Mouse (Mus musculus) heart, adult 2 months (tissue): ENCODE data around the gene Coq6. TPM values are rescaled to one million over a fixed set of nuclear protein-coding genes. Genes with fewer than 3 reads are reported as not detected.
A peak's percentile ranks its signal among the peaks of the same experiment; 100 is the strongest.

Source experiments
- DNase-seq, 2 experiments: peaks; one replicate each; pipeline ENCODE4 v3.0.0; 2021
- H3K27ac ChIP-seq: fragments of 200-600 bp; 2 replicates; pipeline ENCODE4 v1.8.1; 2022
- H3K27me3 ChIP-seq: fragments of 200-500 bp; 2 replicates; pipeline ENCODE4 v1.6.1; 2012; ENCODE audit warnings: mild to moderate bottlenecking, low read length, inconsistent platforms, mixed read lengths; ENCODE audit not compliant: control insufficient read depth, insufficient read depth
- H3K36me3 ChIP-seq: fragments of 200-500 bp; 2 replicates; pipeline ENCODE4 v1.6.1; 2012; ENCODE audit warnings: low read length, inconsistent platforms; ENCODE audit not compliant: control insufficient read depth, insufficient read depth
- H3K4me1 ChIP-seq: fragments of 200-500 bp; 2 replicates; pipeline ENCODE4 v1.6.1; 2011; ENCODE audit warnings: low read length; ENCODE audit not compliant: control insufficient read depth, insufficient read depth
- H3K4me3 ChIP-seq: fragments of 200-600 bp; 2 replicates; pipeline ENCODE4 v1.8.1; 2022
- H3K79me2 ChIP-seq: fragments of 200-500 bp; replicated peaks from 2 replicates; pipeline ENCODE4 v1.6.1; 2012; ENCODE audit warnings: mild to moderate bottlenecking, inconsistent platforms, low read length, moderate library complexity, mixed read lengths; ENCODE audit not compliant: control insufficient read depth, insufficient read depth
- H3K9ac ChIP-seq: fragments of 200-500 bp; 2 replicates; pipeline ENCODE4 v1.6.1; 2012; ENCODE audit warnings: low read depth, mild to moderate bottlenecking, control low read depth, inconsistent platforms, low read length, mixed read lengths
- CTCF ChIP-seq: fragments of 200-600 bp; IDR thresholded peaks from 2 replicates; pipeline ENCODE4 v1.8.1; 2022; ENCODE audit warnings: antibody characterized with exemption, mild to moderate bottlenecking, moderate library complexity
- EP300 ChIP-seq: fragments of 200-500 bp; IDR thresholded peaks from 2 replicates; pipeline ENCODE4 v1.6.1; 2011; ENCODE audit warnings: low read depth, low read length, control low read depth; ENCODE audit not compliant: insufficient read depth
- POLR2A ChIP-seq: fragments of 200-500 bp; IDR thresholded peaks from 2 replicates; pipeline ENCODE4 v1.6.1; 2011; ENCODE audit warnings: mild to moderate bottlenecking, low read depth, low read length, control low read depth; ENCODE audit not compliant: insufficient read depth
- WGBS: fragments of 180-500 bp; shearing (Covaris S2); methylation state at CpG from one replicate; pipeline ENCODE4 v1.1.7; 2018; 5-methylcytosine and 5-hydroxymethylcytosine counted together
- intact Hi-C: fragments of 180-260 bp; cut with DNase I; formaldehyde crosslinking; loops from one replicate; pipeline ENCODE4 v1.15.1; 2025
- polyA plus RNA-seq: library from polyadenylated mRNA; depleted of rRNA; stranded (reverse); fragments of >200 nt; gene quantifications from 2 replicates; pipeline ENCODE4 v1.2.3, GENCODE M21; 2012
- total RNA-seq, 2 experiments: library from RNA; stranded (reverse); gene quantifications; 2 replicates each; pipeline ENCODE4 v1.2.3; 2021

The Coq6 gene
- total and polyA plus RNA-seq, 3 experiments: 91.8 to 104 (median 102) TPM

- H3K27ac ChIP-seq: no peak overlapping the region
- H3K4me1 ChIP-seq: no peaks in the 10 kb centered on the region
- H3K4me3 ChIP-seq: no peak overlapping the region
- TF ChIP-seq EP300 (no peak), CTCF (no peak), POLR2A (no peak)
- no peak for DNase-seq
- H3K79me2 ChIP-seq: no peaks in the 10 kb centered on the region
- intact Hi-C loops: no loop called here
- H3K27me3 ChIP-seq: no peaks in the 10 kb centered on the region
- 71% methylated on average over 9 of the region's 9 CpGs for WGBS
- peaks cover 2% of the 10 kb centered on the region; the same call in 1 of the 2 replicates for H3K36me3 ChIP-seq
- no peak overlapping the region for H3K9ac ChIP-seq
Measured at GRCm38 (mm10) chr12:84402923-84403322, 41.5 kb downstream of the Coq6 start.

GRCm38 (mm10) chr12:84404541-84404940 lies 43.1 kb downstream of the Coq6 start:
- no peaks in the 10 kb centered on the region; the same call in 1 of the 2 replicates for H3K4me1 ChIP-seq
- no peak overlapping the region for H3K9ac ChIP-seq
- peaks cover 2% of the 10 kb centered on the region; the same call in 1 of the 2 replicates for H3K36me3 ChIP-seq
- TF ChIP-seq EP300 (no peak), CTCF (no peak), POLR2A (no peak)
- DNase-seq: no peak
- WGBS: 89% methylated on average over 6 of the region's 6 CpGs
- H3K27me3 ChIP-seq: no peaks in the 10 kb centered on the region
- no peaks in the 10 kb centered on the region for H3K79me2 ChIP-seq
- H3K27ac ChIP-seq: no peak overlapping the region
- intact Hi-C loops: no loop called here
- no peak overlapping the region for H3K4me3 ChIP-seq

- intact Hi-C loops: no loop called here
- peak; percentile 25 for TF ChIP-seq CTCF
- TF ChIP-seq POLR2A: no peak
- TF ChIP-seq EP300: no peak
- WGBS: 69% methylated on average over 4 of the region's 4 CpGs
- H3K79me2 ChIP-seq: no peaks in the 10 kb centered on the region
- no peak overlapping the region for H3K9ac ChIP-seq
- no peak overlapping the region for H3K27ac ChIP-seq
- H3K27me3 ChIP-seq: no peaks in the 10 kb centered on the region
- no peak for DNase-seq
- peaks cover 2% of the 10 kb centered on the region; the same call in 1 of the 2 replicates for H3K36me3 ChIP-seq
- H3K4me3 ChIP-seq: no peak overlapping the region
- H3K4me1 ChIP-seq: no peaks in the 10 kb centered on the region; the same call in 1 of the 2 replicates
Measured at GRCm38 (mm10) chr12:84407259-84407658, 45.8 kb downstream of the Coq6 start.

GRCm38 (mm10) chr12:84407874-84408818 lies 46.7 kb downstream of the Coq6 start:
- H3K36me3 ChIP-seq: peaks cover 2% of the 10 kb centered on the region; the same call in 1 of the 2 replicates

DNA sequence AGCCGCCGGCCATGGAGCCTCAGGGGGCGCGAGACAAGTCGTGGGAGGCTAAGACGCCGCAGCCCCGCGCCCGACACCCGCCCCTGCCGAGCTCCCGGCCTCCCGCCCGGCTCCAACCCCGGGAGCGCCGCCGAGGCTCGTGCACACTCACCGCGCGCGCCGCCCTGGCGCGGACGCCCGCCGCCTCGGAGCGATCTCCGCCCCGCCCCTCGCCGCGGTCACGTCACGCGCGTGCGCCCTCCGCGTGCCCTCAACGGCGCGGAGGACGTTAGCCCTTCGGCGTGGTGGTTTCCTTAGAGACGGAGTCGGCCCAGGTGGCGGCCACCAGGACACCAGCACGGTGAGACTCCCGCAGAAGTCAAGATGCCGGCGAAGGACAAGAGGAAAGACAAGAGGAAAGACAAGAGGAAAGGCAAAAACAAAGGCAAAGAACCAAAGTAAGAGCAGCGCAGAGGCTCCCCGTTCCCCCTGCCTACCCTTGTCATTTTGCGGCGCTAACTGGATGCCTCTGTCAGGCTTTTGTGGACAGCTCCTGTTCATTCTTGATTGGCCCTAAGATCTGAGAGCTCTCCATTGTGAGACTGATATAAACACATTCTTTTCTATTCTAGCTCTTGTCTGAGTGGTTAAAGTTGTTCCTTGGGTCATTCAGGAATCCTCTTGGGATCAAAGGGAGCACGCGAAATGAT lies 47.5 kb downstream of the Coq6 start, which contains the start of the genes Entpd5 and Bbof1:
Gene Entpd5 (minus strand): TSS at position 211 of the 689 bp plus-strand sequence.
Gene Bbof1 (plus strand): TSS at position 253 of the 689 bp plus-strand sequence.
- intact Hi-C loops: loop anchor here (1.0 kb wide), 2 partner anchors 41 to 49 kb away; no protein-coding TSS in a partner anchor

More at GRCm38 (mm10) chr12:84407874-84408818, 46.7 kb downstream of the Coq6 start:
- intact Hi-C loops: no loop called here
- TF ChIP-seq CTCF (no peak), POLR2A (no peak), EP300 (no peak)
- Histone ChIP-seq H3K4me3 (peak overlapping the region; percentile 90), H3K4me1 (no peaks in the 10 kb centered on the region; the same call in 1 of the 2 replicates), H3K79me2 (no peaks in the 10 kb centered on the region), H3K27me3 (no peaks in the 10 kb centered on the region), H3K27ac (peak overlapping the region; percentile 89), H3K9ac (peak overlapping the region; percentile 79)
- peak in 1 of 2 experiments; percentile 30 for DNase-seq
- WGBS: 1% methylated on average over 52 of the region's 52 CpGs

More for the DNA sequence above, 47.5 kb downstream of the Coq6 start, which contains the start of the genes Entpd5 and Bbof1:
- H3K4me1 ChIP-seq: no peaks in the 10 kb centered on the region; the same call in 1 of the 2 replicates
- peak within 1 kb of the TSS; percentile 90 for H3K4me3 ChIP-seq
- DNase-seq: peak; percentile 94 to 96
- no peaks in the 10 kb centered on the region for H3K27me3 ChIP-seq
- 2% methylated on average over 54 of the region's 63 CpGs for WGBS
- H3K27ac ChIP-seq: peak within 1 kb of the TSS; percentile 89
- H3K9ac ChIP-seq: peak within 1 kb of the TSS; percentile 79
- TF ChIP-seq EP300 (no peak), POLR2A (peak; percentile 52; the same call in 1 of the 2 replicates), CTCF (peak; percentile 19; the same call in 1 of the 2 replicates)
- no peaks in the 10 kb centered on the region for H3K79me2 ChIP-seq
- H3K36me3 ChIP-seq: peaks cover 2% of the 10 kb centered on the region; the same call in 1 of the 2 replicates
